Mouse (Mus musculus): Measurements from ENCODE around the gene Papolb.

GRCm38 (mm10) chr5:142535388-142535787 is 5.5 kb upstream of the Papolb start:
- TF ChIP-seq CTCF (IDR thresholded peaks at IDR 0.05; ENCODE audit: extremely low read depth, insufficient read length, insufficient replicate concordance, low read depth, low read length) = no peak
- no peak for TF ChIP-seq POLR2A (IDR thresholded peaks at IDR 0.05; ENCODE audit: low read depth, low read length)
